Mouse (Mus musculus) layer of hippocampus, postnatal 25 days (tissue): ENCODE data around the gene Rab2b. TPM values are rescaled to one million over a fixed set of nuclear protein-coding genes. Genes with fewer than 3 reads are reported as not detected.
A peak's percentile ranks its signal among the peaks of the same experiment; 100 is the strongest.

Experiments used
- DNase-seq, 2 experiments: peaks; one replicate each; pipeline ENCODE4 v3.0.0; 2022; ENCODE audit warnings: mixed read lengths in 2 of 2, low spot score in 1 of 2; ENCODE audit errors: extremely low spot score in 1 of 2
- total RNA-seq, 2 experiments: library from RNA; stranded (reverse); gene quantifications; 2 replicates each; pipeline ENCODE4 v1.2.3; 2021

Rab2b gene
- total RNA-seq, 2 experiments from 2014 or later: 36.0 to 38.2 TPM

DNA sequence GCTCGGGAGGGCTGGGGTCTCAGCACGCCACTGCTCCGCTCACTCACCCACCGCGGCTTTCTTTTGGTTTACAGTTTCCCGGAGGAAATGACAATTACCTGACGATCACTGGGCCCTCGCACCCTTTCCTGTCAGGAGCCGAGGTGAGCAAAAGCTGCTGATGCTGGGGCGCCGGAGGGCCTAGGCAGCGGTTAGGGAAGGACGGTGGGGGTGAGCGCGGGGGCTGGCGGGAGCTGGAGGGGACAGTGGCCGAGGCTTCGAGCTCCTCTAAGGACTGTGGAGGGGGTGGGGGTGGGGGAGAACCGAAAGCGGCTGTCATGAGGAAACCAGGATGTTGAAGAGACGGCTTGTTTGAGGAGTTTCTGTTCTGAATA lies 389 bp upstream of the Rab2b start:
- DNase-seq: no peak

DNA sequence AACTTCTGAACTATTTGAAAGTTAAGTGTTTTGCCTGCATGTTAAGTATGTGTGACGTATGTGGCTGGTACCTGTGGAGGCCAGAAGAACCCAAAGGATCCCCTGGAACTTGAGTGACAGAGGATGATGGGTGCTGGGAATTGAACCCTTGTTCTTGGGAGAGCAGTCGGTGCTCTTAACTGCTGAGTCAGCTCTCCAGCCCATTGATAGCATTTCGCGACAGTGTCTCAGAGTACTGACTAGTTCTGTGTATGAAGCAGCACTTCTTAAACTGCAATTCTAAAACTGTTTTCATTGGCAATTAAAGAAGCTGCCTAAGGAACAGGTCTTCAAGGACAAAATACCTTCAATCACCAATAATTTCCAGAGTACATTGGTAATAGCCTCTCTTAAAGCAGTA lies 2.1 kb downstream of the Rab2b start:
- no peak for DNase-seq

DNA sequence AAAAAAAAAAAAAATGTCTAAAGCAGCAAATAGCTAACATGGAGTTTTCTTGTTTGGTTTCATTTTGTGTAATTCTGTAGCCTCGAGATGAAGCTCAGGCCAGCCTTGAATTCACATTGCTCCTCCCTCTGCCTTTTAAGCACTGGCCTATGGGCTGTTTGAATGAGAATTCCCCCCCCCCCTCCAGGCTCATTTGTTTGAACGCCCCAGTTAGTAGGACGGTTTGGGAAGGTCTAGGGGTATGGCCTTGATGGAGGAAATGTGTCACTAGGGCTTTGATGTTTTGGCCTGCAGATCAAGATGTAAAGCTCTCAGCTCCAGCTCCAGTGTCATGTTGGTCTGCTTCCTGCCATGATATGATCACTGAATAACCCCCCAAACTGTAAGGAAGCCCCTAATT lies 6.6 kb downstream of the Rab2b start:
- DNase-seq: no peak

DNA sequence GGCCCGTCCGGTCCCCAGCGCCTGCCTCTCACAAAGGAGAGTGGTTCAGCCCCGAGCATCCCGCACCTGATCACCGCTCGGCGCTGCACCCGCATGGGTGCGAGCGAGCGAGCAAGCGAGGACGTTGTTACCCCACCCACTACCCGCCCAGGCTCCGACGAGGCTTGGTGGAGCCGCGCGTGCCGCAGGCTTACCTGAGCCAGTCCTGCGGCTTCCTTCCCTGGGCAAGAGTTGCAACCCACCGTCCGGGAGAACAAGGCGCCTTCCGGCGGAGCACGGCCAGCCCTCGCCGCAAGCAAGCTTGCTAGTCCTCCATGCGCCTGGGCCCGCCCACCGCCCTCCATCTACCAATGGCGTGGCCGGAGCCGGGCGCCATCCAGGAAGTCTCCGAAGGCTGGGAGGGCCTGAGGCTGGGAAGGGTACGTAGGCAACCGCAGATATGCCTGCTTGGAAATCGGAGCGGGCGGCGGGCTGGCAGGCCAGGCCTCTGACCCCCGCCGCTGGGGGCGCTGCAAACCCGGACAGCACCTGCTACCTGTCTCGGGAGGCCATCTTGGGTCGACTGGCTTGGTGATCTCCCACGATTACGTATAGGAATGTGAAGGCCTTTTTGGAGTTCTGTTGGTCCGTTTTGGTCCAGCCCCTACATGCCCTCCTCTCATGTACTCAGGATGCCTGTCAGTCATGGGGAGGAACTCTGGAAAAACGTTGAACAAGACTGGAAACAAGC lies 21.7 kb downstream of the Rab2b start, which contains the start of gene Chd8:
Chd8 (minus strand) TSS at position 297 of the 730 bp plus-strand sequence.
- DNase-seq: peak; percentile 89 to 98

DNA sequence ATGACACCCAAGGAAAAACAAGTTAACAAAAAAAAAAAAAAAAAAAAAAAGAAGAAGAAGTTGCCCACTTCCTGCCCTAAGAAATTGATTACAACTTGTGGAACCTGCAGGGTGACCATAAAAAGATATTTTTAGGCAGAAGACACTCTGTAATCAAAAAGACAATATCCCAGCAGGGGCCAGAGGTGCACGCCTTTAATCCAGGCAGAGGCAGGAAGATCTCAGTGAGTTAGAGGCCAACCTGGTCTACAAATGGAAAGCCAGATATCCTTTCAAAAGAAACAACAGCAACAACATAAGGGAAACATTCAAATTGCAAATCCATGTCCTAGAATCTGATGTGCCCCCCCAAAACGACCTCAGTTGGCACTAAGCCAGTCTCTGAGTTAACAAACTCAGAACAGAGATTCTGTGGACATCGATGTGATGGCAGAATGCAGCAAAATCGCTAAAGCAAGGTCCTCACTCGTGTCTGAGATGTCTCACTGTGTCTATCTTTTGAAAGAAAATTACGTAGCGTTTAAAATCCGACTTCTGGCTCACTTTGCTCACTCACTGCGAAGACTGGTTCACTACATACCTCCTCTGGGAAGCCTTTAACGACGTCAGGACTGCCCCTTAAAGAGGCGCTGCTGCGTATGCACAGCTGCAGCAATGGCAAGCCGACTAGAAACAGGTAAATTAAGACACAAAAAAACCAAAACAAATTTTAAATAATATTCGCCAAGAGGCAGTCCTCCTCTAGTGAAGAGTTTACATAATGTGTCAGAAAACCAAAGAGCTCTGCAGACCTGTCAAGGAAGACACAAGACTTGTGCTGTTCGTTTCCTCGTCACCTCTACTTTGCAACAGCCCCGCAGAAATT lies 22.8 kb downstream of the Rab2b start:
- no peak for DNase-seq

DNA sequence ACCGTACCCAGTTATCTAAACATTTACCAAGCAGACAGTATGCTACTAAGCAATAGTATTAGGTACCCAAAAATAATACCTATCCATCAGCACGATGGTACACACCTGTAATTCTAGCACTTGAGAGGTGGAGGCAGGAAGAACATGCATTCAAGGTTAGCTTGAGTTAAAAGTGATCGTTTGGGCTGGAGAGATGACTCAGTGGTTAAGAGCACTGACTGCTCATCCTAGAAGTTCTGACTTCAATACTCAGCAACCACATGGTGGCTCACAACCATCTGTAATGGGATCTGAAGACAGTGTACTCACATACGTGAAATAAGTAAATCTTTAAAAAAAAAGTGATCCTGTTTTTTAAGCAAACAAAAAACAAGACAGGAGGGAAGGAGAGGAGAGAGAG lies 33.2 kb downstream of the Rab2b start:
- no peak for DNase-seq

DNA sequence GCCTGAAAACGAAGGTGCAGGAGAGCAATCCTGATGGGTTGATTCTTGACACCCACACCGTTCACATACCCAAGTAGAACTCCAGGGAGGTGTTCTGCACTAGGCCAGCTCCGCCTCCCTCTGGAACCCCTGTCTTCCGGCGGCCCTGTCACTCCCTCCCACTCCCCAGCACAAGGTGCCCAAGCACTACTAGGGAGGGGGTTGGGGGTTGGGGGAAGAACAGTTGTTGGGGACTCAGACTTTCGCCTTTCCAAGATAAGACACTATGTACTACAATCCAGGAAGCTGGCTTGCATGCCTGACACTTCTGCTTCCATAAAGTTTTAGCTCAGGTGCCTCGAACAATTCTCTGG lies 34.7 kb downstream of the Rab2b start:
- no peak for DNase-seq

DNA sequence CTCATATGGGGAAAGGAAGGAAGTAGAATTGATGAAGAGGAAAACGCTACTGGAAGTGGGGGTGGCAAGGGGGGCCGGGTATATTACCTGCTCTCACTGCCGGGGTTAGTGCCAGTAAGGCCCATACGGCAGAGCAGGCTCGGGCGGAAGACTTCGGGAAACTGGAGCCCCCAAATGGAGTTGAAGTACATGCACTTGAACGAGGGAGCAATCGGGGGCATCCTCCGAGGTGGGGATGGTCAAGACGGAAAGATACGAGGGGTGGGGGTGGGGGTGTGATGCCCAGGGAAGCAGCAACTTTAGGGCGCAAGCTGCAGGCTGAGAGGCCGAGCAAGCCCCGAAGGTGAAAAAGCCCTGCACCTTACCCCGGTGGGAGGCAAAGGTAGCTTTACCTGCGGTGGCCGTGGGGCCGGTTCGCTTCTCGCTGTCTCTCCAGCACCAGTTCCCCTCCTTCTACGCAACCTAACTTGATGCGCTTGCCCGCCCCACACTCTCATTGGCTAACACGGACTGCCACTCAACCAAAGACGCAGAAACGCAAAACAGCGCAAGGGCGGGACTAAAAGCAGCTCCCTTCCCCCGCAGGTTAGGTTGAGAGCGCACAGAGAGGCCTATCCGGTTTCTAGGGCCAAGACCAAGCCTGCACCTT lies 35.2 kb downstream of the Rab2b start:
- peak; percentile 94 to 99 for DNase-seq

DNA sequence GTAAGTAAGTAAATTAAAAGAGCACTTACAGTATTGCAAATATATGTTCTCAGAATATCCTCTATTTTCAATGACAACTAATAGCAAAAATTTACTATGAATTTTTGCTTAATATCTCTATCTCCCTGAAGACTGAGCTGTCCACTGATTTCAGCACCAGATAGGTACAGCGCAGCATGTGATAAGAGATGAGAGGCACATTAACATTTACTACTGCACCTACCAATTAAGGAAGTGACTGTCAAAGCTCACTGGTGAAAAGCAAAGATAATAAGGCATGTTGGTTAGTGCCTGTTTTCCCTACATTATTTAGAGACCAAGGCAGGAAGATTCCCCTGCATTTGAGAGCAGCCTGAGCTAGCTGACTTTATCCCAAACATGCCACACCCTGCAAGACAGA lies 43.1 kb downstream of the Rab2b start:
- no peak for DNase-seq

DNA sequence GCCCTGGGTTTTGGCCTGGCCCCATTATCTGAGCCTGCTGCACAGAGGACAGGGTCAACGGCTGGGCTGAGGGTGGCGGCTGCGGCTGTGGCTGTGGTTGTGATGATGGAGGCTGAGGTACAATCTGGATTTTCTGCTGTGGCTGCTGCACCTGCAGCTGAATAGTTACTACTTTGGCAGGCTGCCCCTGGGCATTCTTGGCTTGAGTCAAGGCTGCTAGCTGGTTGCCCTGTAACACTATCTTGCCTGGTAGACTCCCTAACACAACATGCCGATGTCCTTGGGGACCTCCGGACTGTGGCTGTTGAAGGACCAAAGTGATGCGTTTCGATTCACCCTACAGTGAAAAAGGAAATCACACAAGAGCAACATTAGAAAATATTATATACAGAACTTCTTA lies 44.2 kb downstream of the Rab2b start:
- DNase-seq: no peak

DNA sequence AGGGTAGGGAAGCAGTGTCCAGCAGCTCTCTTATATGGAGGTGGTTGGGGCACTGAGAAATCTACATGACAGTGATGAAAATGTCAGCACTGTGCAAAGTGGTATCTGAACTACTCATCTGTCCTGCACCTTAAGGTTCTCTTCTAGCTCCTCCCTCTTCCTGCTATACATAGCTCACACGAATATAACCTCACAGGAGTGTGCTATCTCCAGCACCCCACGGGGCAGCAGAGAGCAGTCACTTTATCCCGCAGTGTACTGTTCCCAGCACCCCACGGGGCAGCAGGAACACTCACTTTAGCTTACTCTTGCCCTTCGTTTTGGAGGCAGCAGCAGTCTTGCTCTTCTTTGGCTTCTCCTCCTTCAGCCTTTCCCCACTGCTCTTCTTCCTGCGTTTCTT lies 47.1 kb downstream of the Rab2b start:
- DNase-seq: no peak

DNA sequence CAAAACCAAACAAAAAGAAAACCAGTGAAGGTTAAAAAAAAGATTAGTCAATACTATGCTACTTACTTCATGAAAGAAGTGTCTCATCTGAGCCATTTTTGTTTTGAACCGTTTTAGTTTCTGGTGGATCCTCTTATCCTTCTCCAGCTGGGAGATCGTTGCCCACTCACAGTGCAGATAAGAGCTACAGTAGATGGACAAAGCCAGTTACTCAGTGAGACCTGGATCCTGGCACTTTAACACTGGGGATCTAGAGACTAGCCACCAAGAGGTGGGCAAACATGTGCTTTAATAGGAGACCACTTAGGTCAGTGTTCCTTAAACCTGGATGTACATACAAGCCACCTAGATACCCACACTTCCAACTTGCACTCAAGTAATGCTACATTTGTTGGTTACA lies 53.4 kb downstream of the Rab2b start:
- no peak for DNase-seq

DNA sequence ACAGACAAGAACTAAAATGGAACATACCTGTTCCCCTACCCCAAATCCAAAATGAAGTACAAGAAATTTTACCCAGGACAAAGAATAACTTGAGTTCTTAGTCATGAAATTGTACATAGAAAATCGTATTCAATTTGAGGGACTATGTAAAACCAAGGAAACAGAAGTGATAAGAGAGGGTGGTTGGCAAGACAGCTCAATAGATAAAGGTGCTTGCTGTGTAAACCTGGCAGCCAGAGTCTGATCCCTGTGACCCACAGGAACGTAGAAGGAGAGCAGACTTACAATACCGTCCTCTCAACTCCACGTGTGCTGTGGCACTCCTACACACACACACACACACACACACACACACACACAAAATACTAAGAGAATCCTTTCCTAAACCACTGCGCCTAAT lies 62.1 kb downstream of the Rab2b start:
- DNase-seq: no peak

Other genes with a start within 250 kb of the Rab2b start
- not detected for gene Olfr221, start 237.1 kb downstream of the Rab2b start, total RNA-seq
- gene Hnrnpc, start 175.5 kb downstream of the Rab2b start, total RNA-seq: 100 to 1,000 TPM; 253 to 273 TPM
- gene Rpgrip1, start 168.8 kb downstream of the Rab2b start, total RNA-seq: 1 to 10 TPM in 1 of 2 experiments, under 1 TPM in 1; 0.84 to 1.9 TPM
- 10 to 100 TPM; 50.2 to 50.9 TPM for gene Supt16, start 82.1 kb downstream of the Rab2b start, total RNA-seq
- gene Chd8, start 21.8 kb downstream of the Rab2b start, total RNA-seq: 100 to 1,000 TPM; 104 to 123 TPM
- gene Tox4, start 399 bp downstream of the Rab2b start, total RNA-seq: 10 to 100 TPM; 57.1 to 57.5 TPM
- 10 to 100 TPM; 39.1 to 48.8 TPM for gene Mettl3, start 25.6 kb upstream of the Rab2b start, total RNA-seq
- gene Sall2, start 49.2 kb upstream of the Rab2b start, total RNA-seq: 10 to 100 TPM; 44.9 to 48.8 TPM
- not detected for gene Olfr1513, start 76.9 kb upstream of the Rab2b start, total RNA-seq
- not detected for gene Olfr1512, start 99.6 kb upstream of the Rab2b start, total RNA-seq
- gene Olfr1511, start 117.8 kb upstream of the Rab2b start, total RNA-seq: not detected
- not detected for gene Olfr1510, start 134.8 kb upstream of the Rab2b start, total RNA-seq
- gene Olfr1509, start 163.4 kb upstream of the Rab2b start, total RNA-seq: not detected
- not detected for gene Olfr1508, start 187.9 kb upstream of the Rab2b start, total RNA-seq
- not detected for gene Olfr1507, start 216.2 kb upstream of the Rab2b start, total RNA-seq